Mouse (Mus musculus): ENCODE measurements at regions not wholly inside any gene's neighbourhood (a gene's known extent, or its start where the extent isn't known, plus 50 kb on each side); places are given as distances from the start of the nearest gene placed in this dataset.

DNA sequence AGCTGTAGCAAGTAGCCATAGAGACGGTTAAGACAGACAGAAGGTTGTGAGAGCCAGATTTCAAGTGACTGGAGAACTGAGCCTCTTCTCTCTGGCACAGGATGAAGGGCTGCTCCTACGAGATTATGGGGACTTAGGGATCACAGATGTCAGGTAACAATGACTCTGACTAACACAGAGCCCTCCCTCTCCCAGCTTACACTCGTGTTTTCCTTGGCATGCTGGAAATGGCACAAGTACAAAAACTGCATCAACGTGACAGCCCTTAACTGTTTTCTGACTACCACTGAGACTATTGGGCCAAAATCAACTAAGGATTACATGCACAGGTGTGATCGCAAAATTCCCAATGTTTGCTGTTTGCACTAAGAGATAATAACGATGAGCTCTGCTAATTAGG lies 145.9 kb upstream of the Lrig1 start:
- WGBS = 62% methylated on average over 6 of the region's 6 CpGs
- Histone ChIP-seq H3K27me3 (ENCODE audit: control insufficient read depth, insufficient read depth, low read length) (no peaks in the 10 kb centered on the region), H3K9ac (ENCODE audit: low read length) (no peak overlapping the region), H3K9me3 (ENCODE audit: control insufficient read depth, low read length) (no peaks in the 10 kb centered on the region), H3K4me3 (ENCODE audit: low read depth, low read length) (no peak overlapping the region), H3K27ac (replicated peaks) (no peak overlapping the region), H3K36me3 (ENCODE audit: control insufficient read depth, insufficient read depth, low read length) (no peaks in the 10 kb centered on the region), H3K4me1 (replicated peaks; ENCODE audit: control insufficient read depth, insufficient read depth) (no peaks in the 10 kb centered on the region), H3K4me2 (replicated peaks; ENCODE audit: low read depth) (no peak overlapping the region)
- DNase-seq (ENCODE audit: low spot score) (no peak), ATAC-seq (ENCODE audit: low FRiP score, low TSS enrichment) (no peak)
- TF ChIP-seq CTCF (IDR thresholded peaks at IDR 0.05; ENCODE audit: low read depth) = no peak
- TF ChIP-seq EP300 (optimal IDR thresholded peaks at IDR 0.05) = no peak

DNA sequence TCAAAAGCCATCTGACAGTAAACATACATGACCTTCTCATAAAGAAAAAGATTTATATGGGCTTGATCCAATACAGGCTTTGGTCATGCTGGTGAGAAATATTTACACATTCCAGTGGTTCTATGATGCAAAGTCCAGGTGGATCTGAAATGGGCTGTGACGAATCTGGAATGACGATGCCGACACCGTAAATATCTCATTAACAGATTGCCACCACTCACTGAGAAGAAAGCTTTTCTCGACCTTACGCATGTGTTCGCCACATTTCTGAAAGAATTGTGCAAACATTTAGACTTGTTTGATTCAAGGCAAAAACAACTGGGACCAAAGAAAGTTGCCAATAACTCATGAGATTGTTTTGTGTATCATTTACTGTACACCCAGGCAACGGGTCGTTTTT lies 142.9 kb upstream of the Lrig1 start:
- no peak overlapping the region for H3K4me3 ChIP-seq (ENCODE audit: low read depth, low read length)
- H3K4me2 ChIP-seq (replicated peaks; ENCODE audit: low read depth) = no peak overlapping the region
- ATAC-seq (ENCODE audit: low FRiP score, low TSS enrichment) = no peak
- H3K4me1 ChIP-seq (replicated peaks; ENCODE audit: control insufficient read depth, insufficient read depth) = no peaks in the 10 kb centered on the region
- H3K9me3 ChIP-seq (ENCODE audit: control insufficient read depth, low read length) = no peaks in the 10 kb centered on the region
- H3K9ac ChIP-seq (ENCODE audit: low read length) = no peak overlapping the region
- no peak for TF ChIP-seq CTCF (IDR thresholded peaks at IDR 0.05; ENCODE audit: low read depth)
- no peak for TF ChIP-seq EP300 (optimal IDR thresholded peaks at IDR 0.05)
- 61% methylated on average over 9 of the region's 9 CpGs for WGBS
- no peak overlapping the region for H3K27ac ChIP-seq (replicated peaks)
- no peak for DNase-seq (ENCODE audit: low spot score)
- no peaks in the 10 kb centered on the region for H3K27me3 ChIP-seq (ENCODE audit: control insufficient read depth, insufficient read depth, low read length)
- H3K36me3 ChIP-seq (ENCODE audit: control insufficient read depth, insufficient read depth, low read length) = no peaks in the 10 kb centered on the region

DNA sequence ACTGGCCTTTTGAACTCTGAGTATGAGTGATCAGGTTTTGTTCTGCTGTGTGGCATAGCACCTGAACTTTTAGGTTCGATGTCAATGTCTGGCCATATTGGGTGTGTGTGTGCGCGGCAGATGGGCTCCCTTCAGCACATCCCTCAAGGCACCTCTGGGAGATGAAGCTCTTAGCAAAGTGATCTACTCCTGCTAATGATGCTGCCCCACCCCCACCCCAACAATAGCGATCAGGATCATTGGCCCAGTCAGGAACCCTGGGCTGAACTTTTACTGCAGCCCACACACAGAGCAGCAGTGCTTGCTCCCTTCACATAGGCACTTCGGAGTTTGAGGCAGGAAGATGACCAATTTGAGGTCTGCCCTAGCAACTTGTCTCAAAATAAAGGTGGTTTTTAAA lies 141.9 kb upstream of the Lrig1 start:
- Histone ChIP-seq H3K27ac (replicated peaks) (no peak overlapping the region), H3K36me3 (ENCODE audit: control insufficient read depth, insufficient read depth, low read length) (no peaks in the 10 kb centered on the region), H3K27me3 (ENCODE audit: control insufficient read depth, insufficient read depth, low read length) (no peaks in the 10 kb centered on the region), H3K4me3 (ENCODE audit: low read depth, low read length) (no peak overlapping the region), H3K9me3 (ENCODE audit: control insufficient read depth, low read length) (no peaks in the 10 kb centered on the region), H3K4me1 (replicated peaks; ENCODE audit: control insufficient read depth, insufficient read depth) (no peaks in the 10 kb centered on the region), H3K9ac (ENCODE audit: low read length) (no peak overlapping the region), H3K4me2 (replicated peaks; ENCODE audit: low read depth) (no peak overlapping the region)
- 70% methylated on average over 5 of the region's 5 CpGs for WGBS
- DNase-seq (ENCODE audit: low spot score) (no peak), ATAC-seq (ENCODE audit: low FRiP score, low TSS enrichment) (no peak)
- no peak for TF ChIP-seq EP300 (optimal IDR thresholded peaks at IDR 0.05)
- TF ChIP-seq CTCF (IDR thresholded peaks at IDR 0.05; ENCODE audit: low read depth) = no peak

DNA sequence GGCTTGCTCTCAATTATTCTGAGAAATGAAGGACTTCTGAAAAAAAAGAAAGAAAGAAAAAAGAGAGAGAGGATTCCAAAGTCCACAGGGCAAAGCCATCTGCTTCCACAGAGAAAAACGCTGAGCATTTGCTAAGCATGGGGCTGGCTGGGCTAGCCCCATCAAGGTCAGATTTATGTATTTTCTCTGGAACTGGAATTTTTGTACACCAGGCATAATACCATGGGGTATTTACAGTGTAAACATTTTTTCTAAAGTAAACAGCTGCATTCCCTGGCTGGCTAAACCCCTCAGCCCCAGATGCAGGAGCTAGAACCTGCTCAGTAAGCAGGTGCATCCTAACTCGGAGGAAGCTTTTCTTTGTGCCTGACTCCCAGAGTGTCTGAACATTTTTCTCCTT lies 135.8 kb upstream of the Lrig1 start:
- Histone ChIP-seq H3K9ac (ENCODE audit: low read length) (no peak overlapping the region), H3K4me1 (replicated peaks; ENCODE audit: control insufficient read depth, insufficient read depth) (no peaks in the 10 kb centered on the region; the same call in 1 of the 2 replicates), H3K27me3 (ENCODE audit: control insufficient read depth, insufficient read depth, low read length) (no peaks in the 10 kb centered on the region), H3K4me3 (ENCODE audit: low read depth, low read length) (no peak overlapping the region), H3K36me3 (ENCODE audit: control insufficient read depth, insufficient read depth, low read length) (no peaks in the 10 kb centered on the region), H3K27ac (replicated peaks) (no peak overlapping the region), H3K4me2 (replicated peaks; ENCODE audit: low read depth) (no peak overlapping the region), H3K9me3 (ENCODE audit: control insufficient read depth, low read length) (no peaks in the 10 kb centered on the region)
- no peak for DNase-seq (ENCODE audit: low spot score)
- 14% methylated on average over 2 of the region's 2 CpGs for WGBS
- TF ChIP-seq EP300 (optimal IDR thresholded peaks at IDR 0.05) (no peak), CTCF (IDR thresholded peaks at IDR 0.05; ENCODE audit: low read depth) (no peak)
- ATAC-seq (ENCODE audit: low FRiP score, low TSS enrichment) = no peak

DNA sequence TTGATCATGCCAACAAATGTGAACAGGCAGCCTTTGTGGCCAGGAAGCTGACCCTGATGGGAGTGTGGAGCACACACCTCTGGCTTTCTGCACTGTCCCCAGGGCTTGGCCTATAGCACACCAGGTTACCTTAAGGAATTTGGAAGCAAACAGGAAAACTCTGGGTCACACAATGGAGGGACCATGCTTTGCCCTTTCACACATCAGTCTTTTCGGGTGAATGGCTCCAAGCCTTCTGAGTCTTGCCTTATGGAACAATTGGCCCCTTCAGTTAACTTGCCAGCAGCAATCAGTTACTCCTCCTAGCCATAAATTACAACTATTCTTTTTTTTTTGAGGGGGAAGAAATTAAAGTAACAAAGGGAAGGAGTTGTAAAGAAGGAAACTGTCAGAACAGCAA lies 134.6 kb upstream of the Lrig1 start:
- H3K4me1 ChIP-seq (replicated peaks; ENCODE audit: control insufficient read depth, insufficient read depth) = no peaks in the 10 kb centered on the region; the same call in 1 of the 2 replicates
- no peaks in the 10 kb centered on the region for H3K27me3 ChIP-seq (ENCODE audit: control insufficient read depth, insufficient read depth, low read length)
- ATAC-seq (ENCODE audit: low FRiP score, low TSS enrichment) (no peak), DNase-seq (ENCODE audit: low spot score) (no peak)
- H3K4me3 ChIP-seq (ENCODE audit: low read depth, low read length) = no peak overlapping the region
- H3K4me2 ChIP-seq (replicated peaks; ENCODE audit: low read depth) = no peak overlapping the region
- H3K27ac ChIP-seq (replicated peaks) = no peak overlapping the region
- no peak for TF ChIP-seq EP300 (optimal IDR thresholded peaks at IDR 0.05)
- TF ChIP-seq CTCF (IDR thresholded peaks at IDR 0.05; ENCODE audit: low read depth) = no peak
- WGBS = 66% methylated on average over 1 of the region's 1 CpGs
- H3K36me3 ChIP-seq (ENCODE audit: control insufficient read depth, insufficient read depth, low read length) = no peaks in the 10 kb centered on the region
- H3K9me3 ChIP-seq (ENCODE audit: control insufficient read depth, low read length) = no peaks in the 10 kb centered on the region
- no peak overlapping the region for H3K9ac ChIP-seq (ENCODE audit: low read length)

DNA sequence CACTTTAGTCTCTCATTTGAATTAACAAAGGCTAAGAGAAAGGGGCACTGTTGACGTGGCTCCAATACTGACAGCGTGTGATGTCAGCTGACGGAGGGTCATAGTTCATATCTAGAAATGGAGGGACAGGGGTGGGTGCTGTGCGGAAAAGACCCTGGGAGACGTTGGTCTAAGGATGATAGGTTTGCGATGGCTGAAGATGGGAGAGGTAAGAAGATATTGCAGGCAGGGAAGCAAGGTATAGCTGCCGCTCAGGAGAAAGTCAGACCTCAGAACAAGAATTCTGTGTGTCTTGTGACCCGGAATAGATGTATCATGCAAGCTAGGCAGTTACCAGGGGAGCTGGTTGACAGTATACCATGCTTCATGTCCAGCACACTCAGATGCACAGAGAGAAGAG lies 130.8 kb upstream of the Lrig1 start:
- ATAC-seq (ENCODE audit: low FRiP score, low TSS enrichment) (no peak), DNase-seq (ENCODE audit: low spot score) (no peak)
- Histone ChIP-seq H3K4me3 (ENCODE audit: low read depth, low read length) (no peak overlapping the region), H3K9me3 (ENCODE audit: control insufficient read depth, low read length) (no peaks in the 10 kb centered on the region), H3K9ac (ENCODE audit: low read length) (no peak overlapping the region), H3K27ac (replicated peaks) (no peak overlapping the region), H3K4me1 (replicated peaks; ENCODE audit: control insufficient read depth, insufficient read depth) (no peaks in the 10 kb centered on the region; the same call in 1 of the 2 replicates), H3K27me3 (ENCODE audit: control insufficient read depth, insufficient read depth, low read length) (no peaks in the 10 kb centered on the region), H3K36me3 (ENCODE audit: control insufficient read depth, insufficient read depth, low read length) (no peaks in the 10 kb centered on the region), H3K4me2 (replicated peaks; ENCODE audit: low read depth) (no peak overlapping the region)
- TF ChIP-seq EP300 (optimal IDR thresholded peaks at IDR 0.05) (no peak), CTCF (IDR thresholded peaks at IDR 0.05; ENCODE audit: low read depth) (no peak)
- WGBS = 88% methylated on average over 8 of the region's 8 CpGs

Measured in stomach, postnatal 0 days (tissue).